Comparison of ENCODE assay signal across 8 mouse cellular contexts in genomic region chr7:25788220-25789128, GRCm38 (mm10). TPM values are rescaled to one million over a fixed set of nuclear protein-coding genes. Genes with fewer than 3 reads are reported as not detected.
A peak's percentile ranks its signal among the peaks of the same experiment; 100 is the strongest.
DNase-seq lines count a peak whose midpoint lies in the region; ATAC-seq lines count a peak whose summit lies in the region.

TSS of gene Axl (minus strand) at chr7:25788705.

- 0 out of 2 replicates have a peak, but pooled peaks have one; percentile 29 for ATAC-seq in megakaryocyte, adult 5-6 weeks (ENCODE audit: poor library complexity, severe bottlenecking)

- intact Hi-C loops in gastrocnemius, postnatal 36 days (cut with DNase I) = no loop called here
- intact Hi-C loops in left cerebral cortex, postnatal 14 days (cut with DNase I) = no loop called here

- DNase-seq in left cerebral cortex, adult 18-20 months (ENCODE audit: low spot score in 2 of 2) = peak; percentile 13 to 23
- no peak for DNase-seq in left cerebral cortex, adult 11 months (ENCODE audit: low spot score)
- DNase-seq in embryo, embryonic 9.5 days (ENCODE audit: extremely low spot score) = peak; percentile 82
- peak; percentile 78 to 83 for DNase-seq in gastrocnemius, postnatal 36 days
- DNase-seq in induced T-regulatory cell, adult 2 months (ENCODE audit: low read depth) = peak; percentile 32
- peak; percentile 19 to 29 for DNase-seq in left cerebral cortex, postnatal 14 days (ENCODE audit: low spot score in 2 of 2)
- peak; percentile 19 to 31 for DNase-seq in right cerebral cortex, postnatal 36 days (ENCODE audit: low spot score in 2 of 2)

RNA-seq across cellular contexts. Expression of gene Axl, which starts in this region (rescaled TPM):
- 10 to 100 TPM; 34.6 to 34.8 TPM for total RNA-seq in left cerebral cortex, adult 18-20 months (2021)
- 10 to 100 TPM; 39.1 to 44.9 TPM for total RNA-seq in gastrocnemius, postnatal 36 days (2021)
- 10 to 100 TPM; 35.9 to 38.8 TPM for total RNA-seq in left cerebral cortex, postnatal 14 days (2021)
- total RNA-seq in megakaryocyte, adult 5-6 weeks (2015) = 7.7 and 8.0 TPM in 2 replicates
- 5.7 and 7.6 TPM in 2 replicates for total RNA-seq in megakaryocyte, adult 5-6 weeks (2017)
